Mouse (Mus musculus) CD8-positive naive resting alpha-beta T cell, adult 2 months (primary cell): ENCODE data around the gene Twnk.

Experiments used
- DNase-seq, 2 experiments: peaks; one replicate each; pipeline ENCODE4 v3.0.0; 2022; ENCODE audit warnings: low read depth in 2 of 2, low spot score in 2 of 2

Gene Twnk

DNA sequence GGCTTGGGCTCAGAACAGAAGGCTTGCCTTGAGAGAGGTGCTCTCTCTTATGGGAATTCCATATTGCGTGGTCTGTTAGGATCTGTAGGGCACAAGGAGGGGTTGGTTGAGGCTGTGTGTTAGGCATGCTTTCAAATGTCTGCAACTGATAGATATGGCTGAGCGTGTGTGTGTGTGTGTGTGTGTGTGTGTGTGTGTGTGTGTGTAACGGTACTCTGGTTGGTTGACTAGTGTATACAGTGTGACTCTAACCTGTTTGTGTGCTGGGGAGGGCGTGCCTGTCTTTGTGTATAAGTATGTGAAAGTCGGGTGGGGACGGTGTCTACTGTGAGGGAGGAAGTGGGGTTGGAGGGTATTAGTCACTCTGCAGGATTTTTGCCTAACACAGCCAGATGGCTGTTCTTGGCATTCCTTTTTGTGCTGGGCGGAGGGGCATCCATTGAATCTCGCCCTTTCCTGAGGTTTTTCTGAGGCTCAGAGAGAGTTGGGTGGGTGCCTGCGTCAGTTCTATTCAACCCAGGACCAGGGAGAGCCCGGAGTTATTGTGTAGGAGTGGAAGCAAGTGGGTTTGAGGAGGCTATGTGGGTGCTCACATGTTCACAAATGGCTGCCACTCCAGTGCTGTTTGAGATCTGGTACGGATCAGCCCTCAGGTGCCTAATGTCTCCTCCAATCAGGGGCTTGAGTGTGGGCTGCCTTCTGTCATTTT, 42.6 kb downstream of the Twnk start:
- peak; percentile 64 to 72 for DNase-seq

DNA sequence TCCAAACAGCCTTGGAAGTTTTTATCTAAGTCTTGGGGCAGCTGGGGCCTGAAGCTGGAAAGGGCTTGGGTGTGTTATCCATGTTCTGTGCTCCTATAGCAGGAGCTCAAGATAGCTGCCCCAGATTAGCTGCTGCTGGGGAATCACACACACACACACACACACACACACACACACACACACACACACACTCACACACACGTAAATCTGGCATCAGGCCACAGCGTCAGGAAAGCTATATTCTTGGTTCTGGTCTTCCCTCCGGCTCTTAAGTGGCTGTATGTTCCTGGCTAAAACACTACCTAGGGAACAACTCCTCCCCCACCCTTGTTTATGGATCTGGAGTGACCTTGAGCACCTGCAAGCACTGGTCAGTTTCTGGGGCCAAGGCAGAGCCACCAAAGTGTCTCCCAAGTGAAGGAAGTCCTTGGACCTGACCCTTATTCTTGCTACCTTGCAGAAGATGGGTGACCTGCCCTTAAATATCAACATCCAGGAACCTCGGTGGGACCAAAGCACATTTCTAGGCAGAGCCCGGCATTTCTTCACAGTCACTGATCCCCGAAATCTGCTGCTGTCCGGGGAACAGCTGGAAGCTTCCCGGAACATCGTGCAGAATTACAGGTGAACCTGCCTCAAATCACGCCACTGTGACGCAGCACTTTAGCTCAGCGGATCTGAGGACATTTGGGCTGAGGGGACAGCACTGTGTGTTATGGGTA, 43.3 kb downstream of the Twnk start:
- DNase-seq = no peak

DNA sequence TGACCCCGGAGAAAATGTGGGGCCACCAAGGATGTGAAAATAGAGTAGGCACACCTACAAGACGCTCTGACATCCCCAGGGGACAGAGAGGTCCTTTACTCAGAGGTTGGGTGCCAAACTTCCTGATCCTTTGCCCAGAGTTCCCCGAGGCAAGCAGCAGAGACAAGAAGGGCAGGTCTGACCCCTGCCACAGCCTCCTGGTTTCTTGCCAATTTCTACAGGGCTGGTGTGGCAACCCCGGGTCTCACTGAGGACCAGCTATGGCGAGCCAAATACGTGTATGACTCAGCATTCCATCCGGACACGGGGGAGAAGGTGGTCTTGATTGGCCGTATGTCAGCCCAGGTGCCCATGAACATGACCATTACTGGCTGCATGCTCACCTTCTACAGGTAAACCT, 44.1 kb downstream of the Twnk start:
- no peak for DNase-seq

DNA sequence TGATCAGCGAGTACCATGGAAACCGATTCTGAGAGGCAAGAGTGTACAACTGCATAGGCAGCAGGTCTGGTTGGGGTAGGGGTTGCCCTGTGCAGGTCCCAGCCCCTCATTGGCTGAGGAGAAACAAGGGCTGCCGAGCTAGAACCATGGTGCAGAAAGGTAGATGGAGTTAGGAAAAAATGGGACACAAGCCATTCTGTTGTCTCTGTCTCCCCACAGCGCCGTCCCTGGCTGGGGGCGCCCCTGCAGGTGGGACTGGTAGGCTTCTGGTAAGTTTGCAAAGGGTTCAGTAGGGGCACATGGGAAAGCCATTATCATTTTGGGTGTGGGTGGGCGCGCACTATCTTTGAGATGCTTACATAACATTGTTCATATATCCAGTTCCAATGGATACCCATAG, 48.0 kb downstream of the Twnk start:
- DNase-seq = no peak

DNA sequence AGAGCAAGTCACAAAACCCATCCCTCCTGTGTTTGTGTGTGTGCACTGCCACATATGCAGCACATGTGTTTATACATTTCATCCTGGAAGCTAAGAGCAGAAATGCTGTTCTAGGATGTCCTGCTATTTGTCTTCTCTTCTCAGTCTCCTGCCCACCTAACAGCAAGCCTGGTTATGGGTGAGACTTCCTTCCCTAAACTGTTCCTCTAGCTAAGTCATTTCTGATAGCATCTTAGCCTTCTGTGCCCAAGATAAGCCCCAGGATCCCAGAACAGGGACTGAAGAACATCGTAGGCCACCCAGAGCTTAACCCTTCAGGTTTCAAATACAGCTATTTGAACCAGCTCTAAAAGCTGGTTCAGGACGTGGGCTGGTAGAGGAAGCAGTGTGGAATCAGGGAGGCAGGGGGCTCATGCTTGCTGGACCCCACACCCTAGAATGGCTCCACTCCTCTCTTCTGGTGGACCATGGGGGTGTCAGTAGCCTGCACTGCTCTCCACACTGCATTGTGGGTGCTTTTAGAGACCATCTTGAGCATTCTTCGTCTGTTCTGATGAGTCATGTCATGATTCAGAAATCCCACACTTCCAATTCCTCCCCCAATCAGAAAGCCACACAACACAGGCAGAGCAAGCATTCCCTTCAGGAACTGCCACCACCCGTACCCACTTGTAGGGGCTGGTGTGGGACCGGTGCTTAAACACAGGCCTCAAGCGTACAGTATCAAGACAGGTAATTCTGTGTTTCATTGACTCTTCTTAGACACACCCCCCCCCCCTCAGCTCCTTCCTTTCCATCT, 49.6 kb downstream of the Twnk start:
- DNase-seq = no peak

DNA sequence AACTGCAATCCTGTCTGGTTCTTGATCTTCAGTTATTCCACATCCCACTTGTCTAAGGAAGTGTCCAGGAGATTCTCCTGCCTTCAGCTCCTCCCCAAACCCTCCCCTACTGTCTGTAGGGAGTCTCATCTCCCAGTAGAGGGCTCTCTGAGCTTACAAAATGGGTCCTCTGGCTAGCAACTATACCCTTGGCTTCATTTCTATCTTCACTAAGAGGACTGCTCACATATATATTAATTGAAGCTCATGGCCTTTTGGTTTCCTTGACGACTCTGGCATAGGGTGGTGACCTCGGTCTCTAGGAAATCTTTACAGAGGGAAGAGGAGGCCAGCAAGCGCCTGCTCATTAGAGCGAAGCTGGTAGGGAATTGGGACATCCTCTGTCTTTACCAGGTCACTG, 50.9 kb downstream of the Twnk start:
- DNase-seq = no peak

DNA sequence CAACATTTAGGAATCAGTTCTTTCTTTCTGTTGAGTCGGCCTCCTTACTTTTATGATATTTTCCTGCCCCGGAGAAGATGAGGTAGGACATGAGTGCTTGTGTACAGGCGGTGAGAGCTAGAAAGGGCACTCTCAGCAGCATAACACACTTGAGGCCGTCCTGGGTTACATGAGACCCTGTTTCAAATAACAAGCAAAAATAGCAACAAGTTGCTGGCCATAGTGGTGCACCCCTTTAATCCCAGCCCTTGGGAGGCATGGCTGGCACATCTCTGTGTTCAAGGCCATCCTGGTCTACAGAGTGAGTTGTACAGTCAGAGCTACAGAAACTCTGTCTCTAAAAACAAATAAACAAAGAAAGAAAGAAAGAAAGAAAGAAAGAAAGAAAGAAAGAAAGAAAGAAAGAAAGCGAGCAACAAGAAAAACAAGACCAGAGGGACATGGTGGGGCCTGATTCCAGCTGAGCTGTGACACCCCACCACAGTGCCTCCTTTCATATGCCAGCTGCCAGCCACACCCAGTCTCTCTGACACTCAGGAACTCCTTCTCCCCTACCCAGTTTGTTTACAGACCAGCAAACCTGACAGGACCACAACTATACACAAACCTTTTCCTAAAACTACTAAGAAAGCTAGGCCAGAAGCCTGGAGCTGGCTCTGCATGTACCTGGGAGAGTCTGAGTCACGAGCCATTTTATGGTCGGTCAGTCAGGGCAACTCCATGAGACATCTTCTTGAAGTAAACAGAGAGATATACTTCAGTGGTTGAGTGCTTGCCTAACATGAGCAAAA, 51.6 kb downstream of the Twnk start:
- no peak for DNase-seq

DNA sequence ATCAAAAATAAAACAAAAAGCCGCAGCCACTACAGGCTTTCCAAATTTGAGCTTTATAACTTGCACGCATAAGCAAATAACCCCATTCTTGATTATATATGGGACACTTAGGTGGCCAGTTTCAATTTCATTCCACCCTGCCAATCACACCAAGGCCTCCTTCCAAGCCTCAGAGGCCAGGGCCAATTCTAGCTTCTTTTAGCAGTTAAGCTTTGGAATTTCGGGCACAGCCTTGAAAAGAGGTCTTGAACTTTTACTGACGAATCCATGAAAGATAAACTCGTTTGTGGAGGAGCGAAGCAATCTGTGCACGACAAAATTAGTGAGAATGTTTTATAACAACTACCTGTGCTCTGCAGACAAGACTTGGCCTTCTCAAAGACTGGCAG, 52.3 kb downstream of the Twnk start:
- DNase-seq = no peak

DNA sequence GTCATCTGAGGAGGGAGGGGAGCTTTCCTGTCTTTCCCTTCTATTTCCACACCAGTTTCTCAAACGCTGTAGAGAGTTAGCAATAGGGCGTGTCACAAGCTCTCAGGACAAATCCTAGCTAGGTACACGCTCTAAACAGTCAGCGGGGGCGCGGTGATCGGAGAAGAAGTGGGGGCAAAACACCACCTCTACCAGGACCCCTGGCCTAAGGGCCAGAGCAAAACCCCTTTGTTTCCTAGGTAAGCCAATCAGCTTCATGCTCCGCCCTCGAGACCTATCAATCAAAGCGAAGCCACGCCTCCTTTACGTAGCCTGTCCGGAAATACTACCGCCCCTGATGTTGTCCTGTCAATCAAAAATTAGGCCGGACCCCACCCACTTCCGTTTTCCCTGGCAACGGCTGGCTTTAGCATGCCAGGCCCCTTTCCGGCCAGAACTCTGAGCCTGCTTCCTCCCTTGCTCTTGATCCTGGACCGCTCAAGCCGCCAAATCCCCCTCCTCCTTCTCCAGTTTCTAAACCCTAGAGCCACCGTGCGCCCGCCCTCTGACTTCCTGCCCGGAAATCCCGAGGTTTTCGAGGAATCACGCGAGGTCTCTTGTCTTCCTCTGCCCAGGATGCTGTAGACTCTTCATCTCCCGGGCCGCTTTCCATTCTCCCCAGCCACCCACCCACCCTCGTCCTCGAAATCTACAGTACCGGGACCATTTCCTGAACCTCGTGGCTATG, 52.8 kb downstream of the Twnk start:
- DNase-seq = peak; percentile 71 to 82

DNA sequence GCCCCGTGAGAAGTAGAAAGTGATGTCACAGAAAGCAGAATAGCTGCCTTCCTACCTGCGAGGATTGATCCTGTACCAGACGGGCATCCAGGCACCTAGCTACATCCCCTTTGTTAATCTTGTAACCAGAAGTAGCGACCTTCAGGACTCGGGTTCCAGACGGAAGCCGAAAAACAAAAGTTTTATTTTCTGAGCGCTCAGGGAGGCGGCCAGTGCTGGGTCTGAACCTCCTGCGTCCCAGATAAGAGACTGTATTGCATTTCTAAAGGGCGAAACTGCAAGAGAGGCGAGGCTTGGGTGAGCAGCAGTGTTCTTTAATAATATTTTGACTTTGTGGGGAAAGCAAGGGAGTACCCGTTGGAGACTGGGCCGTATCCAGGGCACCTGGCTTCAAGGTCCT, 53.4 kb downstream of the Twnk start:
- no peak for DNase-seq
